In the genomic region with DNA sequence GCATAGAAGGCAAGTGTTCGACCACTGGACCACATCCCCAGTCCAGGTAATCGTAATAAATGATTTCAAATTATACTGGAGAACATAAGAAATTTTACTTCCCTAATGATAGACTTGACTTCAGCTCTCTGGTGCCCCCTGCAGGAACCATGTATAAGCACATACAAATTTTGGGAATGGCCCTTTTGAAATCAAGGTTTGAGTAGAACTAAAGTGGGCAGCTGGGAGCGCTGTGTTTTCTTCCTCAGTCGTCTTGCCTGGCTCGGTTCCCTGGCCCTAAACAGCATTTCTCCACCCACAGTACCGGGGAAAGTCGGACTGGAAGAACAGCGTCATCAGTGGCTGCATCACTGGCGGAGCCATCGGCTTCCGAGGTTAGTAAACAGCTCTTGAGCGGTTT, we compare ENCODE assay signal across 8 mouse cellular contexts. TPM values are rescaled to one million over a fixed set of nuclear protein-coding genes. Genes with fewer than 3 reads are reported as not detected.
DNase-seq lines count a peak whose midpoint lies in the region; ATAC-seq and TF ChIP-seq lines count a peak whose summit lies in the region.

No protein-coding gene starts in this region.

- peak; percentile 41 for TF ChIP-seq CTCF in testis, adult 2 months (IDR thresholded peaks at IDR 0.05; ENCODE audit: control insufficient read depth, insufficient read depth, insufficient replicate concordance, low read depth, low read length)

- DNase-seq in frontal cortex, postnatal 10 days (ENCODE audit: low spot score in 2 of 2): no peak
- DNase-seq in testis, postnatal 14 days (ENCODE audit: low spot score): no peak
- peak; percentile 55 to 78 for DNase-seq in cerebellum, adult 18-20 months
- peak; percentile 73 for DNase-seq in heart, postnatal 4 days
- peak; percentile 69 for DNase-seq in lung, postnatal 36 days
- peak; percentile 62 for DNase-seq in thymus, postnatal 14 days

- H3K27ac ChIP-seq in testis, adult 2 months (ENCODE audit: control insufficient read depth, insufficient read depth, low read depth, low read length): no peak overlapping the region

- TF ChIP-seq POLR2A in testis, adult 2 months (IDR thresholded peaks at IDR 0.05; ENCODE audit: control insufficient read depth, low read depth, low read length): no peak

- H3K4me1 ChIP-seq in testis, adult 2 months (ENCODE audit: control insufficient read depth, insufficient read depth, low read length): peaks cover 2% of the 10 kb centered on the region; the same call in 1 of the 2 replicates

- peak; percentile 18; the same call in 1 of the 2 replicates for ATAC-seq in frontal cortex, adult (ENCODE audit: low TSS enrichment)

- peaks cover 5% of the 10 kb centered on the region for H3K36me3 ChIP-seq in testis, adult 2 months (ENCODE audit: control insufficient read depth, insufficient read depth, low read length)

- no peak overlapping the region for H3K4me3 ChIP-seq in testis, adult 2 months (ENCODE audit: control insufficient read depth, low read depth, low read length)

- H3K27me3 ChIP-seq in testis, adult 2 months (ENCODE audit: control insufficient read depth, insufficient read depth, low read length): no peaks in the 10 kb centered on the region

RNA-seq across cellular contexts. Expression of a gene that starts 4.1 kb away (rescaled TPM):
- 7.5 and 8.6 TPM in 2 replicates for polyA plus RNA-seq in testis, adult 2 months (2012; rRNA removed)
- 10 to 100 TPM; 38.9 to 48.2 TPM for total RNA-seq in heart, postnatal 4 days (2021)

RNA-seq across cellular contexts. Expression of a gene that starts 11.9 kb away (rescaled TPM):
- 83.2 and 84.0 TPM in 2 replicates for polyA plus RNA-seq in testis, adult 2 months (2012; rRNA removed)
- 10 to 100 TPM; 17.2 to 20.5 TPM for total RNA-seq in heart, postnatal 4 days (2021)

Comparison
In these comparisons a context has a peak if more than half of its experiments do, and no peak if none do; other contexts are left out.
1. DNase-seq: peak in cerebellum, adult 18-20 months (2 of 2), heart, postnatal 4 days (single experiment), lung, postnatal 36 days (single experiment) and thymus, postnatal 14 days (single experiment); none in frontal cortex, postnatal 10 days (0 of 2) and testis, postnatal 14 days (single experiment).